Mouse (Mus musculus): ENCODE measurements at regions not wholly inside any gene's neighbourhood (a gene's known extent, or its start where the extent isn't known, plus 50 kb on each side); places are given as distances from the start of the nearest gene placed in this dataset.

DNA sequence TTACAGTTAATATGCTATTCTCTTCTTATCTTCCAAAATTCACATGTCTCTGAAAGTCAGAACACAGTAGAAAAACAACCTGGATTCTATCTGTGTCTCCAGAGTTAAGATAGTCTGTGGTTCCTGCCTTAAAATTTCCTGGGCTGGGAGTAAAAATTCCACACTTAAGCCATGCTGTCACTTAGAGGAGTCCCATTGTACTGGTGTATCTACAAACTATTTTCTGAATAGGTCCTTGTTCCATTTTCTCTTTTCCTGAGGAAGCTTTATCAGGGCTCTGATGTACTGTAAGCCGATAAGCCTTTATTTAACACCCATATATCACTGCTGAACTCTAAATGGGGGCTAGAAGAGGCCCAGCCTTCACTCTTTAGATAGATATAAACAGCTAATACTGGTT, 1171.1 kb downstream of the Efnb2 start:
- no peak for ATAC-seq (ENCODE audit: low TSS enrichment)

DNA sequence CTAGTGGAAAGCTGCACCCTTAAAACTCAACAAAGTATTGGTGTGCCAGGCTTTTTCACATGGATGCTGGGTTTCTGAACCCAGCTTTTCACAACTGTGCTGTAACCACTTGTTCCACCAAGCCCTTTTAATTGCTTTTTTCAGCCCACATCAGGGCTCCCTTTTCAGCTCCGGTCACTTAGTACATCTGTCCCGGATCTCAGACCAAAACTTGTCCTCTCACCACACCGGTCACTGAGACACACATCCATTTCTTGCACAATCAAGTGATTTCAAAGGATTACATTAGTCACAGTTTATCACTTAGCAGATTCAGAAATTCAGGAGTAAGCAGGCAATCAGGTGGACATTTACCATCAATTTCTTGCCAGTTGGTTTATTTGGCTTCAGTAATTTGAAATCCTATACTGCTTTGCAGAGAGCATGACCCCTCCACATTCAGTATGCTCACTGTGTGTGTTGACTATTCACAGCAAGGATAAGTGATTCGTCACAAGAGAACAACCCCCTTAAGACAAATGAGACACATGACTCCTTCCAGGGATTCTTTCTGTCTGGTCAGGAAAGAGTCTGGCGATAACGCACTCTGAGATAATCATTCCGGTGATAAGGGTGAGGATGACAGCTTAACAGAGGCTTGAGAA, 1188.8 kb downstream of the Efnb2 start:
- ATAC-seq (ENCODE audit: low TSS enrichment), result no peak

DNA sequence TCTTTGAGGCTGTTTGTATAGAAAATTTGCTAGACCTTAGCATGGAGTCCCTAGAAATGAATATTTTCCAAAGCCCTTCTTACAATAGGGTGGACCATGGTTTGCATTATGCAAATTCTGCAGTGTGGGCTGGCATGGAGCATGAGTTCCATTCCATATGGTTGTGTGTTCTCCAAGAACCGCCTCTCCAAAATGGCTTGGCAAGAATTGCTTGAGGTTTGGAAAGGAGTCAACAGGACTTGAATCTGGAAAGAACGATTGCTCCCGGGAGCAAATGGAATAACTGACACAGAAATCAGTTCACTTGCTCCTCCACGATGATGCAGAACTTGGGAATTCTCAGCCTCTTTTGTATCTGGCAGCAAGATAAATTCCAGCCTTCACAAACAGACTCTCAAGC, 1191.8 kb downstream of the Efnb2 start:
- peak; percentile 92 for ATAC-seq (ENCODE audit: low TSS enrichment)

DNA sequence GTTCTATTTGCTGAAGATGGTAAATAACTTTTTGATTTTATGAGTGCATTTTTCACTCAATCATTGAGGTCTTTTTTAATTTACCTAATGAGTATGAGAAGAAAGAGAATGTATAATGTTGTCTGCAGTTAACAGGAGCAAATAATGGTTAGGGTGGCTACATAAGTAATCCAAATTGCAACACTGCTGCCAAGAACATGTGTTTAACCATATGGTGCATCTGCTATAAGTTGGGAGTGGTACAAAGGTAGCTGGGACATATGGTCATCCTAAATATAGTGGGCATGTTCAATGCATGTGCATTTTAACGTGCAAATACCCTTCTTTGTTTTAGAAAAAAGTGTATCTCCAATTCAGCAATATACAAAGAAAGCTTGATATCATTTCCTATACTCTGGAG, 1198.2 kb downstream of the Efnb2 start:
- ATAC-seq (ENCODE audit: low TSS enrichment), result peak; percentile 57

DNA sequence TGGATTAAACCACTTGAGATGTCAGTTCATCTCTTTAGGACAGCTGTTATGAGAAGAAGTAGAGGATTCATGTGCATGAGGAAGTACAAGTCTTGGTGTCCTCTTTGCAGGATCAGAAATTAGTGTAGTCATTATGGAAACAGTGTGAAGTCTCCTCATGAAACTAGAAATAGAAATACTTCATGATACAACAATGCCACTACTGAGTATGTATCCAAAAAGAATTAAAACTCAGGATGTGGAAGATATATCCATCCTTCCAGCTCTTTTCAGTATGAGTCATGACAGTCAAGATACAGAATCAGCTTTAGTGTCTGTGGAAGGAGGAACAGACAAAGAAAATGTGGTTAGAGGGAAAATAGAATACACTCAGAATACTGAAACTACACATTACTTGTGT, 1211.7 kb downstream of the Efnb2 start:
- ATAC-seq (ENCODE audit: low TSS enrichment), result peak; percentile 97

DNA sequence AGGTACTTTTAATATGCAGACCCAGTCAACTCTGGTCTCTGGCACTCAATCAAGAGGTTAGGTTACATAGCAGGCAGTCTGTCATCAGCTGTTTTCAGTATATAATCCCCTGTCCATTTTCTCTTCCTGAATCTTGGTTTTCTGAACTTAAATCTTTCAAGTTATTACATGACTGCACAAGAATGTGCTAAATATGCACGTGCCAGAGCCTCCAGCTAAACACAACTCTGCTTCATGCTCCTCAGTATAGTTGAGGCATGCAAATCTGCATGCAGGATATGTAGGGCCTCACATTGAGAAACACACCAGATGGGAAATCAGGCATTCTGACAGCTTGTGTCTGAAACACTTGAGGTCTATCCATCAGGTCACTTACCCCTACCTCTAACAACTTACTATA, 1214.0 kb downstream of the Efnb2 start:
- ATAC-seq (ENCODE audit: low TSS enrichment), result no peak

DNA sequence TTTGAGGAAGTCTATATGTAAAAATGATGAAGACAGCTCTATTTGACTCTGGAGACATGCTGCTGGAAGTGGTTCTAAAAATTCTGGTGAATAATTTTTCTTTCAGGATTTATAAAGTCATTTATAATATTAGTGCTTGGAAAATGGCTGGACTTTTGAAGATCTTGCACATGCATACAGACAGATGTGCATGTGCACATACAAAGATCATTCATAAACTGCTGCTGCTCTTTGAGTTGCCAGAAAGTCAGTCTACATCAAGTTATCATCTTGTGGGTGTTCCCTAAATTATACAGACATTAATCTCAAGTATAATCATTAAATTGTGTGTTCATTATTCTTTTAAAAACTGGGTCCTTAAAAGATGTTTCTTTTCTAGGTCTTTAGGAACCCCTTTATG, 1220.2 kb downstream of the Efnb2 start:
- ATAC-seq (ENCODE audit: low TSS enrichment), result no peak

DNA sequence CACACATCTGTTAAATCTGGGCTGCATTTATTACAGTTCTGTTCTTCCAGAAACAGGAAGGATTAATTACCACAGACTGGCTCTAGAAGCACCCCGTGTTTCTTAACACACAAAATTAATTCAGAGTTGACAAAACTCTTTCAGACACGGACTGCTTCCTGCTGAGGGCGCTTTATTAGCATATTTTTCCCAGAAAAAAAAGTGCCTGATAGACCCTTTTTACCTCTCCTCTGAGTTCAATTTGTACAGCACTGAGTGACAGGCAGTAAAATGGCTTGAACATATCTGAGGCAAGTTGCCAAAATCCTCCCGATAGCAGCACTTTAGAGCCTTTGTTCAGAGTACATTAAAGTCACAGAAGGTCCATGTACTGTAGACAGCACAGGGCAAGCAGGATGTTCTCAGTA, 1220.8 kb downstream of the Efnb2 start:
- ATAC-seq (ENCODE audit: low TSS enrichment), result no peak

DNA sequence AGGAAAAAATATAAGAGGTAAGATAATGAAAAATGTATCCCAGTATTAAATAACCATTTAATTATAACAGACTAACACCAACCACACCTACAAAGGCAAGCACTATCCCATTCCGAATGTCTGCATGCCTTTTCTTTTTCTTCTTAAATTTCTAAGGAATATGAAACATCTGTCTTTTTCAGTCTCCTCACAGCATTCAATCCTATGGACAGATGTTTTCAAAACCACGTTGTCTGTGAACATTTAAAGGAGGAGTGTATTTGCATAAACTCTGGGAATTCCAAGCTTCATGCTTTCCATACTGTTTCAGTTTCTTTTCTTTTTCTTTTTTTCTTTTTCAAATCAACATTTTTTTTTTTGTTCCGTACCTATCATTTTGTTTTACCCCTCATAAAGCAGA, 1221.2 kb downstream of the Efnb2 start:
- ATAC-seq (ENCODE audit: low TSS enrichment), result no peak

DNA sequence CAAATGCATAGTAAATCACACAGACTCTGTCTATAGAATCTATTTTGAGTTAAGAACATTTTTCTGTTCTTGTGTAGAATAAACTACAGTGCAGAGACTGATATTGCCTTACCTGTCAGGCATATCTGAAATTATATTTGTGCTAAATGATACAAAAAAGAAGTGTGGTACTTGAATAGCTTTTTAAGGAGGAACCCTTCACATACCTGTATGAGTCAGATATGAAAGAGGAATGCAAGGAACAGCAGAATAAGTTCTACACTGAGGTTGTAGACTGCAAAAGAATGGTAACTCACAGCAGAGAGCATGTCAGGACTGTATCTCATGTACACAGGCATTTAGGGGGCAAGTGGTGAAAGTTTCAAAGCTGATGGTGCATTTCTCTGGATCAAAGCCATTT, 1230.6 kb downstream of the Efnb2 start:
- no peak for ATAC-seq (ENCODE audit: low TSS enrichment)

DNA sequence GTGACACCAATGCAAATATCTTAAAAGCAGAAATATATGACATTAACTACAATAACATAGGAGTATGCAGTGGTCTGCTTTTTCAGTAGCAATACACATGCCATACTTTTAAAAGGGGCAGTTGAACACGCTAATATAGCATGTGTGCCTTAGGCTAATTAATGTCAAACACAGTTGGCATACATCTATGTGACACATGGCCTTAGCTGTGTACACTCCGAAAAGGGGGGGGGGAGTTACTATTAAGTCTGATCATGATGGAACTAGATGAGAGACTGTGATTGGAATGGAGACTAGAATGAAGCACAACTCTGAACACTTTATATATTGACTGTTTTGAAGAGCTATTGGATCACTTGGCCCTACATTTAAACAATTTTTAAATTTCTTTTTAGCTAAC, 1262.9 kb downstream of the Efnb2 start:
- no peak for ATAC-seq (ENCODE audit: low TSS enrichment)

DNA sequence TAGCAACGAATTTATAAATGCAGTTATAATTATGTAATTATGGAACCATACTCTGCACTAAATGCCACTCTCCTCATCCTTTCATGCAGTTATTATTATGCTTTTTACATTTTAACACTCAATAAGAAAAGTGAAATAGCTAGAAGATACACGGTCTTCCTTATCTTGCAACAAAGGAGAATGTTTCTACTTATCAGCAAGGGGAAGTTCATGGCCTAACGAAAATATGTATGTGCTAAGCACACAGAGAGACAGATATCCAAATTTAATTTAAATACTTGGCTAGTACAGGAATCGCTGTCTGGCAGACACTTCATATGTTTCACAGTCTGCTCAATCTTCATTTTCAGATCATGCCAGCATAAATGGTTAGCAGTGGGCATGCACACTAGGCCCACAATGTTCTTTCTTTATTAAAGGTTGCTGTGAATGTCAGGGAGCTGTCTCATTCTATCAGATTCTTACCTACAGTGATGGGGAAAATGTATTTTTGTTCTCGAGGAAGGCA, 1263.6 kb downstream of the Efnb2 start:
- no peak for ATAC-seq (ENCODE audit: low TSS enrichment)
